1 mouse cellular context compared by ENCODE assay signal in the genomic region with DNA sequence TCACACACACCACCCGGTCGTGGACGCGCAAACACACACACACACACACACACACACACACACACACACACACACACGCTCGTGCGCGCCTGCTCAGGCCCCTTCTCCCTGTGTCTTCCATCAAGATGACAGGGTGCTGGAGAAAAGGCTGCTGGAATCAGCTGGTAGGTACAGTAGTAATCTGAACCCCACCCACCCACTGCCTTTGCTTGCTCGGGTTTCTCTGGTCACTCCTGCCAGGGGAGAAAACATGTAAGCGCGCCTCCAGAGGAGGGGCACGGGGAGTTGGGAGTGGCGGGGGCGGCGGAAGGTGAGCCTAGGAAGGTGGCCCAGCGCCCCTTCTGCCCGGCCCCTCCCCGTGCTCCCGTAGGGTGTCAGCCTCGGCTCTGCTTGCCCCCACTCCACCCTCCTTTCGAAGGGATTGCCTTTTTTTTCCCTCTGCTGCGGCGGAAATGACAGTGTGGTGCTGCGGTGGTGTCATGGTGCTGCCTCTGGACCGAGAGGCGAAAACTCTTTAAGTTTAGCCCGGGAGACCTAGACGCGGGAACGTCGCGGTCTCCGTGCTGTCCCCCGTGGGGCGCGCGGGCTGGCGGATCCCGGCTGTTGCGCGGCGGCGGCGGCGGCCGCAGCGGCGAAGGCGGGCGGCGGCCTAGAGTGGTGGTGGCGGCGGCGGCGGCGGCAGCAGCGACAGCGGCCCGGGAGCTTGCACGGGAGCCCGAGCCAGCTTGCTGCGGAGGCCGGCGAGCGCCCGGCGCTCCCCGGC.
A peak's percentile ranks its signal among the peaks of the same experiment; 100 is the strongest.
TF ChIP-seq lines count a peak whose summit lies in the region.

Mid2 (plus strand) TSS at position 121 of the 763 bp plus-strand sequence.

TF ChIP-seq in CH12.LX, 34 proteins besides CTCF, POLR2A, EP300 and RAD21:
- TF ChIP-seq MAX (IDR thresholded peaks at IDR 0.05; ENCODE audit: low read length) (no peak), SIN3A (IDR thresholded peaks at IDR 0.05; ENCODE audit: low read length) (no peak), BHLHE40 (IDR thresholded peaks at IDR 0.05; ENCODE audit: low read depth, low read length) (peak; percentile 21; the same call in 1 of the 2 replicates), IRF4 (IDR thresholded peaks at IDR 0.05; ENCODE audit: low read depth, low read length) (no peak), TCF12 (IDR thresholded peaks at IDR 0.05; ENCODE audit: low read depth, low read length) (no peak), NELFE (IDR thresholded peaks at IDR 0.05; ENCODE audit: low read depth, low read length) (no peak), CHD1 (IDR thresholded peaks at IDR 0.05; ENCODE audit: low read depth, low read length) (no peak), MEF2A (IDR thresholded peaks at IDR 0.05; ENCODE audit: borderline replicate concordance, low read depth, low read length) (no peak), POLR2AphosphoS2 (IDR thresholded peaks at IDR 0.05; ENCODE audit: low read depth, low read length) (no peak), NRF1 (IDR thresholded peaks at IDR 0.05; ENCODE audit: low read depth, low read length) (no peak), UBTF (IDR thresholded peaks at IDR 0.05; ENCODE audit: low read depth, low read length) (0 out of 2 replicates have a peak, but pooled peaks have one; percentile 21), E2F4 (IDR thresholded peaks at IDR 0.05; ENCODE audit: insufficient replicate concordance, low read depth, low read length) (no peak), ZNF384 (IDR thresholded peaks at IDR 0.05; ENCODE audit: low read depth, low read length) (peak; percentile 30; the same call in 1 of the 2 replicates), MAZ (IDR thresholded peaks at IDR 0.05; ENCODE audit: low read depth, low read length) (0 out of 2 replicates have a peak, but pooled peaks have one; percentile 31), ZKSCAN1 (IDR thresholded peaks at IDR 0.05; ENCODE audit: borderline replicate concordance, low read depth, low read length) (no peak), USF1 (IDR thresholded peaks at IDR 0.05; ENCODE audit: low read depth, low read length) (no peak), KAT2A (IDR thresholded peaks at IDR 0.05; ENCODE audit: insufficient replicate concordance, low read length) (no peak)
